In genomic region chr13:94869541-94869940, GRCm38 (mm10) we compare ENCODE assay signal across 12 mouse cellular contexts. TPM values are rescaled to one million over a fixed set of nuclear protein-coding genes. Genes with fewer than 3 reads are reported as not detected.
DNase-seq lines count a peak whose midpoint lies in the region; ATAC-seq lines count a peak whose summit lies in the region.
"Had no signal": no experiment of that assay in that cellular context is flagged by ENCODE, and none has a peak within 500 bp of the region (broad histone marks: within the 10 kb centered on the region; RNA-seq: fewer than 3 reads in every experiment).

No protein-coding gene starts in this region.

- peaks cover 84% of the 10 kb centered on the region for H3K27me3 ChIP-seq in intestine, embryonic 15.5 days (replicated peaks)
- H3K27me3 ChIP-seq in intestine, embryonic 16.5 days (replicated peaks; ENCODE audit: control insufficient read depth, insufficient read depth, low read length): peaks cover 66% of the 10 kb centered on the region
- peaks cover 100% of the 10 kb centered on the region for H3K27me3 ChIP-seq in embryonic facial prominence, embryonic 10.5 days (replicated peaks; ENCODE audit: low read depth, poor library complexity, severe bottlenecking)
- H3K27me3 ChIP-seq in embryonic facial prominence, embryonic 15.5 days: peaks cover 87% of the 10 kb centered on the region
- peaks cover 97% of the 10 kb centered on the region for H3K27me3 ChIP-seq in limb, embryonic 13.5 days

- no peak overlapping the region for H3K9ac ChIP-seq in intestine, embryonic 15.5 days
- no peak overlapping the region for H3K9ac ChIP-seq in intestine, embryonic 16.5 days (ENCODE audit: low read depth, low read length)
- no peak overlapping the region for H3K9ac ChIP-seq in embryonic facial prominence, embryonic 15.5 days
- H3K9ac ChIP-seq in limb, embryonic 13.5 days: no peak overlapping the region

- H3K36me3 ChIP-seq in intestine, embryonic 15.5 days: no peaks in the 10 kb centered on the region
- H3K36me3 ChIP-seq in intestine, embryonic 16.5 days (ENCODE audit: control insufficient read depth, insufficient read depth, low read length): no peaks in the 10 kb centered on the region
- no peaks in the 10 kb centered on the region for H3K36me3 ChIP-seq in embryonic facial prominence, embryonic 10.5 days (replicated peaks)
- no peaks in the 10 kb centered on the region for H3K36me3 ChIP-seq in embryonic facial prominence, embryonic 15.5 days
- no peaks in the 10 kb centered on the region for H3K36me3 ChIP-seq in limb, embryonic 13.5 days

- H3K4me1 ChIP-seq in intestine, embryonic 15.5 days (replicated peaks): 0 out of 2 replicates have a peak, but pooled peaks cover 5% of the 10 kb centered on the region
- peaks cover 7% of the 10 kb centered on the region; the same call in 1 of the 2 replicates for H3K4me1 ChIP-seq in intestine, embryonic 16.5 days (ENCODE audit: control insufficient read depth, insufficient read depth, low read length)
- H3K4me1 ChIP-seq in embryonic facial prominence, embryonic 10.5 days: peaks cover 18% of the 10 kb centered on the region
- peaks cover 20% of the 10 kb centered on the region for H3K4me1 ChIP-seq in embryonic facial prominence, embryonic 15.5 days
- H3K4me1 ChIP-seq in limb, embryonic 13.5 days: peaks cover 6% of the 10 kb centered on the region; the same call in 1 of the 2 replicates

- WGBS in intestine, embryonic 15.5 days: 4% methylated on average over 8 of the region's 8 CpGs
- WGBS in intestine, embryonic 16.5 days: 6% methylated on average over 8 of the region's 8 CpGs
- WGBS in embryonic facial prominence, embryonic 10.5 days: 1% methylated on average over 8 of the region's 8 CpGs
- WGBS in embryonic facial prominence, embryonic 15.5 days: 1% methylated on average over 8 of the region's 8 CpGs
- 1% methylated on average over 8 of the region's 8 CpGs for WGBS in limb, embryonic 13.5 days

- no peak overlapping the region for H3K27ac ChIP-seq in intestine, embryonic 15.5 days
- H3K27ac ChIP-seq in intestine, embryonic 16.5 days (ENCODE audit: low read length): no peak overlapping the region
- no peak overlapping the region for H3K27ac ChIP-seq in embryonic facial prominence, embryonic 10.5 days (replicated peaks)
- H3K27ac ChIP-seq in embryonic facial prominence, embryonic 15.5 days (replicated peaks): no peak overlapping the region
- H3K27ac ChIP-seq in limb, embryonic 13.5 days: no peak overlapping the region

- peak; percentile 47 for DNase-seq in embryonic facial prominence, embryonic 10.5 days (ENCODE audit: low spot score)
- no peak for DNase-seq in layer of hippocampus, postnatal 25 days (ENCODE audit: extremely low spot score in 1 of 2, low spot score in 1 of 2)
- DNase-seq in adrenal gland, postnatal 25 days: no peak
- DNase-seq: gastrocnemius, postnatal 10 days; kidney, adult 8-10 months; lung, postnatal 10 days had no signal

- no peak overlapping the region for H3K4me3 ChIP-seq in intestine, embryonic 15.5 days (replicated peaks)
- H3K4me3 ChIP-seq in intestine, embryonic 16.5 days (ENCODE audit: low read length): no peak overlapping the region
- H3K4me3 ChIP-seq in embryonic facial prominence, embryonic 10.5 days: peak overlapping the region; percentile 54; the same call in 1 of the 2 replicates
- H3K4me3 ChIP-seq in embryonic facial prominence, embryonic 15.5 days (replicated peaks): peak overlapping the region; percentile 35; the same call in 1 of the 2 replicates
- H3K4me3 ChIP-seq in limb, embryonic 13.5 days: peak overlapping the region; percentile 39; the same call in 1 of the 2 replicates

- peak overlapping the region; percentile 60; the same call in 1 of the 2 replicates for H3K4me2 ChIP-seq in intestine, embryonic 15.5 days (replicated peaks)
- no peak overlapping the region for H3K4me2 ChIP-seq in intestine, embryonic 16.5 days (ENCODE audit: low read depth, low read length)
- H3K4me2 ChIP-seq in embryonic facial prominence, embryonic 15.5 days (replicated peaks): peak overlapping the region; percentile 59
- H3K4me2 ChIP-seq in limb, embryonic 13.5 days (replicated peaks): peak overlapping the region; percentile 69

- no peaks in the 10 kb centered on the region for H3K9me3 ChIP-seq in intestine, embryonic 15.5 days
- H3K9me3 ChIP-seq in intestine, embryonic 16.5 days (ENCODE audit: control insufficient read depth, low read length): no peaks in the 10 kb centered on the region
- H3K9me3 ChIP-seq in embryonic facial prominence, embryonic 10.5 days: no peaks in the 10 kb centered on the region
- no peaks in the 10 kb centered on the region for H3K9me3 ChIP-seq in embryonic facial prominence, embryonic 15.5 days (replicated peaks)
- H3K9me3 ChIP-seq in limb, embryonic 13.5 days: no peaks in the 10 kb centered on the region

- ATAC-seq in intestine, embryonic 15.5 days: no peak
- ATAC-seq in intestine, embryonic 16.5 days: no peak
- no peak for ATAC-seq in embryonic facial prominence, embryonic 15.5 days (ENCODE audit: insufficient number of reproducible peaks, low FRiP score, low TSS enrichment, low read depth)
- no peak for ATAC-seq in limb, embryonic 13.5 days (ENCODE audit: low FRiP score, low read depth)

RNA-seq across cellular contexts. Expression of gene Otp, which starts 5.9 kb away (rescaled TPM):
- not detected in 2 replicates for polyA plus RNA-seq in intestine, embryonic 15.5 days (2015; fragmentation: Nextera tagmentation; extraction: Ambion mirVana)
- polyA plus RNA-seq in intestine, embryonic 16.5 days (2015; fragmentation: Nextera tagmentation; extraction: Ambion mirVana): not detected in 2 replicates
- 0.47 and 0.78 TPM in 2 replicates for polyA plus RNA-seq in embryonic facial prominence, embryonic 10.5 days (2016; fragmentation: Nextera tagmentation; extraction: Ambion mirVana)
- not detected in 2 replicates for polyA plus RNA-seq in embryonic facial prominence, embryonic 15.5 days (2015; fragmentation: Nextera tagmentation; extraction: Ambion mirVana)
- polyA plus RNA-seq in limb, embryonic 13.5 days (2015; fragmentation: Nextera tagmentation; extraction: Ambion mirVana): not detected in 2 replicates
- total RNA-seq in layer of hippocampus, postnatal 25 days (2021): not detected
- total RNA-seq in adrenal gland, postnatal 25 days (2021): not detected in 2 replicates
- total RNA-seq: ES-E14; gastrocnemius, postnatal 10 days; neutrophil, adult 5-6 weeks had no signal

Comparison
In these comparisons a context has a peak if more than half of its experiments do, and no peak if none do; other contexts are left out.
1. H3K4me3 ChIP-seq: peak in embryonic facial prominence, embryonic 10.5 days (single experiment), embryonic facial prominence, embryonic 15.5 days (single experiment) and limb, embryonic 13.5 days (single experiment); none in intestine, embryonic 15.5 days (single experiment) and intestine, embryonic 16.5 days (single experiment).